Comparison of ENCODE assay signal across 10 mouse cellular contexts in genomic region chr13:55828141-55829017, GRCm38 (mm10). TPM values are rescaled to one million over a fixed set of nuclear protein-coding genes. Genes with fewer than 3 reads are reported as not detected.
DNase-seq lines count a peak whose midpoint lies in the region; ATAC-seq lines count a peak whose summit lies in the region.
"Had no signal": no experiment of that assay in that cellular context is flagged by ENCODE, and none has a peak within 500 bp of the region (broad histone marks: within the 10 kb centered on the region; RNA-seq: fewer than 3 reads in every experiment).

No protein-coding gene starts in this region.

- peaks cover 90% of the 10 kb centered on the region for H3K27me3 ChIP-seq in lung, embryonic 16.5 days (ENCODE audit: control insufficient read depth, insufficient read depth, low read depth, low read length)
- peaks cover 91% of the 10 kb centered on the region for H3K27me3 ChIP-seq in embryonic facial prominence, embryonic 13.5 days
- H3K27me3 ChIP-seq in intestine, embryonic 14.5 days (replicated peaks; ENCODE audit: control insufficient read depth, insufficient read depth, low read length), result peaks cover 92% of the 10 kb centered on the region

- no peak for DNase-seq in lung, postnatal 36 days
- DNase-seq in intestine, embryonic 14.5 days (ENCODE audit: low spot score), result peak; percentile 83
- peak; percentile 53 for DNase-seq in retina, postnatal 1 day
- DNase-seq in cerebellum, adult 11 months, result no peak
- DNase-seq in urinary bladder, postnatal 14 days (ENCODE audit: low spot score), result no peak

- H3K4me2 ChIP-seq in lung, embryonic 16.5 days (ENCODE audit: low read depth, low read length), result no peak overlapping the region
- H3K4me2 ChIP-seq in embryonic facial prominence, embryonic 13.5 days, result peak overlapping the region; percentile 54
- peak overlapping the region; percentile 30 for H3K4me2 ChIP-seq in intestine, embryonic 14.5 days (ENCODE audit: low read length)

- peak overlapping the region; percentile 17; the same call in 1 of the 2 replicates for H3K4me3 ChIP-seq in lung, embryonic 16.5 days (ENCODE audit: low read length)
- H3K4me3 ChIP-seq in embryonic facial prominence, embryonic 13.5 days, result peak overlapping the region; percentile 52
- H3K4me3 ChIP-seq in intestine, embryonic 14.5 days (ENCODE audit: low read depth, low read length), result peak overlapping the region; percentile 45
- H3K4me3 ChIP-seq: erythroblast, embryonic 14.5 days; left cerebral cortex, adult 2 months had no signal

- ATAC-seq in lung, embryonic 16.5 days (ENCODE audit: low read depth), result no peak
- ATAC-seq in embryonic facial prominence, embryonic 13.5 days (ENCODE audit: insufficient number of reproducible peaks, insufficient read depth, low FRiP score, low TSS enrichment, low read depth), result no peak
- no peak for ATAC-seq in intestine, embryonic 14.5 days (replicated peaks; ENCODE audit: low FRiP score, low TSS enrichment, low read depth)
- ATAC-seq: activated CD4-positive, CD25-positive, alpha-beta regulatory T cell, adult 4 months had no signal

- H3K36me3 ChIP-seq in lung, embryonic 16.5 days (ENCODE audit: control insufficient read depth, insufficient read depth, low read length), result no peaks in the 10 kb centered on the region
- H3K36me3 ChIP-seq in embryonic facial prominence, embryonic 13.5 days, result no peaks in the 10 kb centered on the region
- H3K36me3 ChIP-seq in intestine, embryonic 14.5 days (ENCODE audit: control insufficient read depth, insufficient read depth, low read length), result no peaks in the 10 kb centered on the region

- H3K9ac ChIP-seq in lung, embryonic 16.5 days (ENCODE audit: low read length), result no peak overlapping the region
- peak overlapping the region; percentile 75 for H3K9ac ChIP-seq in embryonic facial prominence, embryonic 13.5 days
- peak overlapping the region; percentile 31 for H3K9ac ChIP-seq in intestine, embryonic 14.5 days (ENCODE audit: low read length)

- peaks cover 16% of the 10 kb centered on the region for H3K4me1 ChIP-seq in lung, embryonic 16.5 days (replicated peaks; ENCODE audit: control insufficient read depth, insufficient read depth, low read length)
- H3K4me1 ChIP-seq in embryonic facial prominence, embryonic 13.5 days, result peaks cover 46% of the 10 kb centered on the region
- 0 out of 2 replicates have a peak, but pooled peaks cover 5% of the 10 kb centered on the region for H3K4me1 ChIP-seq in intestine, embryonic 14.5 days (replicated peaks; ENCODE audit: control insufficient read depth, insufficient read depth, low read length)

- H3K27ac ChIP-seq in lung, embryonic 16.5 days (ENCODE audit: low read length), result no peak overlapping the region
- peak overlapping the region; percentile 68 for H3K27ac ChIP-seq in embryonic facial prominence, embryonic 13.5 days
- no peak overlapping the region for H3K27ac ChIP-seq in intestine, embryonic 14.5 days (ENCODE audit: low read depth)
- H3K27ac ChIP-seq: left cerebral cortex, adult 2 months had no signal

- WGBS in lung, embryonic 16.5 days, result 4% methylated on average over 49 of the region's 50 CpGs
- 3% methylated on average over 50 of the region's 50 CpGs for WGBS in embryonic facial prominence, embryonic 13.5 days
- 1% methylated on average over 50 of the region's 50 CpGs for WGBS in intestine, embryonic 14.5 days

- no peaks in the 10 kb centered on the region for H3K9me3 ChIP-seq in lung, embryonic 16.5 days (ENCODE audit: control insufficient read depth, low read length)
- no peaks in the 10 kb centered on the region for H3K9me3 ChIP-seq in embryonic facial prominence, embryonic 13.5 days
- no peaks in the 10 kb centered on the region for H3K9me3 ChIP-seq in intestine, embryonic 14.5 days (ENCODE audit: control insufficient read depth, low read length)

RNA-seq across cellular contexts. Expression of gene Pitx1, which starts 7.6 kb away (rescaled TPM):
- 0.36 and 0.47 TPM in 2 replicates for polyA plus RNA-seq in lung, embryonic 16.5 days (2015; fragmentation: Nextera tagmentation; extraction: Ambion mirVana)
- polyA plus RNA-seq in embryonic facial prominence, embryonic 13.5 days (2015; fragmentation: Nextera tagmentation; extraction: Ambion mirVana), result 27.7 and 62.7 TPM in 2 replicates
- 20.3 and 22.2 TPM in 2 replicates for polyA plus RNA-seq in intestine, embryonic 14.5 days (2014; fragmentation: Nextera tagmentation; extraction: Ambion mirVana)
- polyA plus RNA-seq: activated CD4-positive, CD25-positive, alpha-beta regulatory T cell, adult 4 months had no signal

RNA-seq across cellular contexts. Expression of gene Catsper3, which starts 44.0 kb away (rescaled TPM):
- polyA plus RNA-seq in lung, embryonic 16.5 days (2015; fragmentation: Nextera tagmentation; extraction: Ambion mirVana), result not detected in 2 replicates
- polyA plus RNA-seq in embryonic facial prominence, embryonic 13.5 days (2015; fragmentation: Nextera tagmentation; extraction: Ambion mirVana), result not detected in 2 replicates
- 0.23 TPM in 1 of 2 replicates, not detected in the other for polyA plus RNA-seq in intestine, embryonic 14.5 days (2014; fragmentation: Nextera tagmentation; extraction: Ambion mirVana)
- polyA plus RNA-seq: erythroblast, embryonic 14.5 days had no signal

Comparison
In these comparisons a context has a peak if more than half of its experiments do, and no peak if none do; other contexts are left out.
1. DNase-seq: peak in intestine, embryonic 14.5 days (single experiment) and retina, postnatal 1 day (single experiment); none in lung, postnatal 36 days (single experiment), cerebellum, adult 11 months (single experiment) and urinary bladder, postnatal 14 days (single experiment).
2. RNA of gene Pitx1, which starts 7.6 kb away (polyA plus RNA-seq): 27.7 to 62.7 TPM in embryonic facial prominence, embryonic 13.5 days and 20.3 to 22.2 TPM in intestine, embryonic 14.5 days; 0.36 to 0.47 TPM in lung, embryonic 16.5 days; every median in the first group is over 10 times any median in the second.
3. Peak in every context shown above with its lines, with median percentiles within 50 percentile points of each other: H3K4me3 ChIP-seq.